Mouse (Mus musculus) central nervous system, embryonic 11.5 days (tissue): ENCODE data around the gene Inhbc. TPM values are rescaled to one million over a fixed set of nuclear protein-coding genes. Genes with fewer than 3 reads are reported as not detected.

ENCODE experiments used
- polyA plus RNA-seq: library from polyadenylated mRNA; depleted of rRNA; stranded (reverse); fragments of >200 nt; gene quantifications from 2 replicates; pipeline ENCODE4 v1.2.3, GENCODE M21; 2012; rRNA removed

Gene Inhbc
- polyA plus RNA-seq = 0.05 and 0.09 TPM in 2 replicates

GRCm38 (mm10) chr10:127369834-127370820 lies at the start of gene Inhbc:
TSS of gene Inhbc (minus strand) at chr10:127370431.

DNA sequence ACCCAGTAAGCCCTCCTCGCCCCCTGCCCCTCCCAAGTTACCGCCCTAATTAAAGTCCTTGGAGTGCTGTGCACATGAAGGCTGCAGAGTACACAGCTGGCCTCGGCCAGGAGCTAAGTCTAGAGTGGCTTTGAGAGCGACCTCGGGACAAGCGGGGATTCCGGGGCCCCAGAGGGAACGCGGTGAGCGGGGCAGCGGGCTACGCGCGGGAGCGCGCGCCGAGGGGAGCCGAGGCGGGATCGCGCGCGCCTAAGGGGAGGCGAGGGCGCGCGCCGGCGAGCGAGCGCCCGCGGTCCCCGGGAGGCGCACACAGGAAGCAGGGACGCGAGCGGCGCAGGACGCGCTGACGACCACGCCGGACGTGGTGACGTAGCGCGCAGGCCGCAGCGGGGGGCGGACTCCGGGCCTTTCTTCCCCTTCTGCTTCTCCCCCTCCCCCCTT lies 10.0 kb upstream of the Inhbc start, which contains the start of gene R3hdm2:
Gene R3hdm2 (plus strand): TSS at position 77 of the 441 bp plus-strand sequence.

GRCm38 (mm10) chr10:127353909-127354895 lies 16.0 kb downstream of the Inhbc start, which contains the start of gene Inhbe:
TSS of gene Inhbe (minus strand) at chr10:127354411.

DNA sequence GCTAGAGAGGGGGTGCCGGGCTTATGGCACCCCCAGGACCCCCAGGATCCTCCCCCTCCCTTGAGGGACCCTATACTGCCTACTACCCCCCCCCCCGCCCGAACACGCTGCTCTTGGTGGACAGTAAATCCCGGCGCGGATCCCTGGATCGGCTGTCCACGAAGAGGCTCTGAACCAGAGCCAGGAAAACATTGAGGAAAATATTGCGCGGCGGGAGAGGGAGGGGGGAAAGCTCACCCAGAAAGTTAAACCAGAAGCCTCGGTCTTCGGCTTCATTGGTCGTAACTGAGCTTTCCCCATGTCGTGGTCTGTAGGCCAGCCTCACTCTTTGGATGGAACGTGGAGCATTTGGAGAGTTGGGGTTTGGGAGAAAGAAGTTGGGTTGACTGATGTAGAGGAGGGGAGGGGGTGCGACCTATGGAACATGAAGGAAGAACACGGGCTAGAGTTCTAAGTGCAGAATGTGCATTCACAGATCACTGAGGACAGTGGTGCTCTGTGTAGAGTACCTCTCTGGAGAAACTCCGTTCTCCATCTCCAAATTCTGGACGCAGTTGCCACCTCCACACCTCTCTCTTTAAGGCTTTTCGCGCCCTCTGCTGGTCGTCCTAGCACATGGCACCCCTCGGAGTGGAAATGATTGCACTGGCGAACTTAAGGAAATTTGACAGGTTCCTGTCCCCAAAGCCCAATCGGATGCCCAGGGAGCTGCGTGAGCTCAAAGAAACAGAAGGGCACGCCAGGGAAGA lies 28.2 kb downstream of the Inhbc start, which contains the start of gene Gli1:
Gene Gli1 (minus strand): TSS at position 84 of the 749 bp plus-strand sequence.

GRCm38 (mm10) chr10:127321621-127322020 lies 48.6 kb downstream of the Inhbc start, which contains the start of gene Arhgap9:
TSS of gene Arhgap9 (plus strand) at chr10:127321964.

GRCm38 (mm10) chr10:127311476-127312355 lies 58.5 kb downstream of the Inhbc start, which contains the start of gene Mars:
TSS of gene Mars (minus strand) at chr10:127311786.

Other genes starting within 250 kb of the Inhbc start
- 53.8 and 114 TPM in 2 replicates for gene Os9, start 249.3 kb downstream of the Inhbc start, polyA plus RNA-seq
- gene B4galnt1, start 205.2 kb downstream of the Inhbc start, polyA plus RNA-seq = 8.4 and 8.8 TPM in 2 replicates
- 2.6 and 4.2 TPM in 2 replicates for gene Slc26a10, start 189.8 kb downstream of the Inhbc start, polyA plus RNA-seq
- 107 and 115 TPM in 2 replicates for gene Arhgef25, start 180.3 kb downstream of the Inhbc start, polyA plus RNA-seq
- 237 and 284 TPM in 2 replicates for gene Dtx3, start 174.7 kb downstream of the Inhbc start, polyA plus RNA-seq
- 18.0 and 21.0 TPM in 2 replicates for gene Pip4k2c, start 158.8 kb downstream of the Inhbc start, polyA plus RNA-seq
- gene Kif5a, start 107.1 kb downstream of the Inhbc start, polyA plus RNA-seq = 36.0 and 44.4 TPM in 2 replicates
- gene Dctn2, start 104.1 kb downstream of the Inhbc start, polyA plus RNA-seq = 190 and 214 TPM in 2 replicates
- 46.5 and 56.0 TPM in 2 replicates for gene Mbd6, start 81.4 kb downstream of the Inhbc start, polyA plus RNA-seq
- gene Mars, start 58.6 kb downstream of the Inhbc start, polyA plus RNA-seq = 90.4 and 101 TPM in 2 replicates
- 2.0 and 2.3 TPM in 2 replicates for gene Arhgap9, start 48.5 kb downstream of the Inhbc start, polyA plus RNA-seq
- 26.1 and 42.2 TPM in 2 replicates for gene Gli1, start 28.5 kb downstream of the Inhbc start, polyA plus RNA-seq
- 0.01 TPM in 1 of 2 replicates, not detected in the other for gene Inhbe, start 16.0 kb downstream of the Inhbc start, polyA plus RNA-seq
- 33.5 and 48.3 TPM in 2 replicates for gene R3hdm2, start 9.9 kb upstream of the Inhbc start, polyA plus RNA-seq
- gene Stac3, start 131.3 kb upstream of the Inhbc start, polyA plus RNA-seq = 7.8 and 12.2 TPM in 2 replicates
- gene Ndufa4l2, start 144.5 kb upstream of the Inhbc start, polyA plus RNA-seq = 4.2 and 4.5 TPM in 2 replicates
- 94.7 and 99.4 TPM in 2 replicates for gene Shmt2, start 152.0 kb upstream of the Inhbc start, polyA plus RNA-seq
- gene Nxph4, start 164.1 kb upstream of the Inhbc start, polyA plus RNA-seq = 10.4 and 12.6 TPM in 2 replicates